Mouse (Mus musculus) stomach, postnatal 0 days (tissue): ENCODE data around the gene Gm39566. TPM values are rescaled to one million over a fixed set of nuclear protein-coding genes. Genes with fewer than 3 reads are reported as not detected.

Experiments used
- ATAC-seq: fragments of 200-750 bp; cut with Nextera tagmentation; 2 replicates; pipeline ENCODE4 v1.8.0; 2017; ENCODE audit not compliant: low FRiP score, low TSS enrichment
- DNase-seq: peaks from one replicate; pipeline ENCODE4 v3.0.0-alpha.2; 2016; ENCODE audit warnings: low spot score
- H3K27ac ChIP-seq: fragments of 300-500 bp; sonication (generic); replicated peaks from 2 replicates; pipeline ENCODE4 v1.5.1; 2014; ENCODE audit warnings: mild to moderate bottlenecking, control low read depth
- H3K27me3 ChIP-seq: fragments of 300-500 bp; sonication (generic); 2 replicates; pipeline ENCODE4 v1.6.1; 2014; ENCODE audit warnings: low read length; ENCODE audit not compliant: control insufficient read depth, insufficient read depth
- H3K36me3 ChIP-seq: fragments of 300-500 bp; sonication (generic); 2 replicates; pipeline ENCODE4 v1.6.1; 2014; ENCODE audit warnings: low read length, mixed read lengths; ENCODE audit not compliant: control insufficient read depth, insufficient read depth
- H3K4me1 ChIP-seq: fragments of 300-500 bp; sonication (generic); replicated peaks from 2 replicates; pipeline ENCODE4 v1.6.1; 2014; ENCODE audit warnings: antibody characterized with exemption; ENCODE audit not compliant: control insufficient read depth, insufficient read depth
- H3K4me2 ChIP-seq: fragments of 300-500 bp; sonication (generic); replicated peaks from 2 replicates; pipeline ENCODE4 v1.6.1; 2014; ENCODE audit warnings: low read depth, mild to moderate bottlenecking, control low read depth, moderate library complexity
- H3K4me3 ChIP-seq: fragments of 300-500 bp; sonication (generic); 2 replicates; pipeline ENCODE4 v1.5.1; 2014; ENCODE audit warnings: low read depth, low read length, control low read depth
- H3K9ac ChIP-seq: fragments of 300-500 bp; sonication (generic); 2 replicates; pipeline ENCODE4 v1.6.1; 2014; ENCODE audit warnings: mild to moderate bottlenecking, low read length, control low read depth, mixed read lengths
- H3K9me3 ChIP-seq: fragments of 300-500 bp; sonication (generic); 2 replicates; pipeline ENCODE4 v1.6.1; 2016; ENCODE audit warnings: low read length; ENCODE audit not compliant: control insufficient read depth
- CTCF ChIP-seq: IDR thresholded peaks from 2 replicates; pipeline ENCODE4 v1.5.1; 2016; ENCODE audit warnings: antibody characterized with exemption, low read depth, mild to moderate bottlenecking, moderate library complexity
- EP300 ChIP-seq: optimal IDR thresholded peaks from 2 replicates; pipeline ENCODE3; 2016; ENCODE audit warnings: antibody characterized with exemption
- WGBS: fragments of 180-500 bp; shearing (Covaris S2); extraction: QIAGEN DNeasy Blood & Tissue Kit; methylation state at CpG from one replicate; pipeline ENCODE4 v1.1.7; 2014; 5-methylcytosine and 5-hydroxymethylcytosine counted together
- polyA plus RNA-seq: library from polyadenylated mRNA; unstranded; fragments of >200 nt; fragmentation: Nextera tagmentation; extraction: Ambion mirVana; gene quantifications from 2 replicates; pipeline ENCODE4 v1.2.1, GENCODE M21; 2015

Gm39566 gene
- polyA plus RNA-seq, 1 experiment from 2014 or later = not detected

DNA sequence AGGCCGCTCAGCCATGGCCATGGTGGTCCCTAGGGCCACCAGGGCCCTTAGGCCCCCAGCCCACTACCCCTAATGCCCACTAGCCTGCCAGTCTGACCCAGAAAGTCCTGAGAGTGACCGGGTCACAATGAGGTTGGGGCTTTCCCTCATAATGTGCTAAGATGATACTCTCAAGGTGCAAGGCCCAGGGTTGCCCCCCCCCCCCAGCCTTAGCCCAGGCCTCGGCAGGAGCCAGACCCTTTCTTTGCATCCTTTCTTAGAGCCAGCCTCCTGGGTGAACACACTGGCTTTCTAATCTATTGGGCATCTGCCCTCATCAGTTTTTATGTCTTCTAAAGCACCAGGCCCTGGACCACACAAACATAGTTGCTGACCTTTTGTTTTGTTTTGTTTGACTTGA, 7.0 kb upstream of the Gm39566 start, which contains the start of gene Spem1:
Gene Spem1, minus strand, starts transcription at position 101 of the 400 bp plus-strand sequence.
- no peak within 1 kb of the TSS for H3K4me3 ChIP-seq
- no peak within 1 kb of the TSS for H3K27ac ChIP-seq
- no peaks in the 10 kb centered on the region for H3K9me3 ChIP-seq
- H3K36me3 ChIP-seq = no peaks in the 10 kb centered on the region
- H3K4me1 ChIP-seq = no peaks in the 10 kb centered on the region
- TF ChIP-seq CTCF = no peak
- TF ChIP-seq EP300 = no peak
- ATAC-seq = no peak
- H3K9ac ChIP-seq = no peak within 1 kb of the TSS
- H3K4me2 ChIP-seq = no peak within 1 kb of the TSS
- no peak for DNase-seq
- H3K27me3 ChIP-seq = no peaks in the 10 kb centered on the region
- whole genome bisulfite sequencing = 93% methylated on average over 3 of the region's 3 CpGs

DNA sequence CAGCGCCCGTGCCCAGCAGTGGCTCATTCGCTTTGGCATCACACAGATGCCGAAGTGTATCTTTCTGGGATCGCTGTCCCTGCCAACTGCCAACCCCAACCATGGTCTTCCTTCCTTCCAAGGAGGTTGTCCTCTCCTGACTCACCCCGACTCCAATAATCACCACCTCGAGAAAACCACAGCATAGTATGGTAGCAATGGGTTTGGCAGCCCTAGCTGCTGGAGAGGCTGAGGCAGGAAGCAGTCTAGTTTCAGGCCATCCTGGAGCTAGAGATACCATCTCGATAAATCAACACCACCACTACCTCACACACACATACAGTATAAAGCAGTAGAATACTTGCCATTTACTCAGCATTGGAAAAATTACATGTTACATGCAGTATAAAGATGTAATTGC, 3.8 kb upstream of the Gm39566 start:
- Histone ChIP-seq H3K36me3 (no peaks in the 10 kb centered on the region), H3K4me1 (no peaks in the 10 kb centered on the region), H3K9me3 (no peaks in the 10 kb centered on the region), H3K27me3 (no peaks in the 10 kb centered on the region), H3K27ac (no peak overlapping the region), H3K4me2 (no peak overlapping the region), H3K4me3 (no peak overlapping the region), H3K9ac (no peak overlapping the region)
- DNase-seq = no peak
- ATAC-seq = no peak
- TF ChIP-seq EP300 = no peak
- no peak for TF ChIP-seq CTCF
- 92% methylated on average over 8 of the region's 8 CpGs for WGBS

DNA sequence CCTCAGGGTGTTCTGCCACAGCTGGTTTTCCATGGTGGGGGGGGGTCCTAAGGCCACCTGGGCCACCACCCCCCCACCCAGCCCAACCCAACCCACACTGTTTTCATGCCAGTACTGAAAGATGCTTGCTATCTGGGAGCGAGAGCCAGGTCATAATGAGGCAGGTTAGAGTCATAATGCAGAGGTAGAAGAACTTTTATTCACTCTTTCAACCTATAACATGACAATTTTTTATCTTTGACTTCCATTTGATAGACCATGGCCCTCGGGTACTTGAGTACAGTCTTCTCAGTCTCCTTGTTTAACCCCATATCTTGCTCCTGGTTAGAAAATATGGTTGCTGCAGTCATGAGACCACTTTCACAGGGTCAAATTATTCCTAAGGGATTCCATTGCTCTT, 3.3 kb upstream of the Gm39566 start, which contains the start of gene Spem2:
Gene Spem2, minus strand, starts transcription at position 101 of the 400 bp plus-strand sequence.
- TF ChIP-seq CTCF (no peak), EP300 (no peak)
- WGBS = 85% methylated on average over 2 of the region's 2 CpGs
- Histone ChIP-seq H3K36me3 (no peaks in the 10 kb centered on the region), H3K9me3 (no peaks in the 10 kb centered on the region), H3K27ac (no peak within 1 kb of the TSS), H3K27me3 (no peaks in the 10 kb centered on the region), H3K4me1 (no peaks in the 10 kb centered on the region), H3K4me2 (no peak within 1 kb of the TSS), H3K4me3 (no peak within 1 kb of the TSS), H3K9ac (no peak within 1 kb of the TSS)
- no peak for ATAC-seq
- no peak for DNase-seq

DNA sequence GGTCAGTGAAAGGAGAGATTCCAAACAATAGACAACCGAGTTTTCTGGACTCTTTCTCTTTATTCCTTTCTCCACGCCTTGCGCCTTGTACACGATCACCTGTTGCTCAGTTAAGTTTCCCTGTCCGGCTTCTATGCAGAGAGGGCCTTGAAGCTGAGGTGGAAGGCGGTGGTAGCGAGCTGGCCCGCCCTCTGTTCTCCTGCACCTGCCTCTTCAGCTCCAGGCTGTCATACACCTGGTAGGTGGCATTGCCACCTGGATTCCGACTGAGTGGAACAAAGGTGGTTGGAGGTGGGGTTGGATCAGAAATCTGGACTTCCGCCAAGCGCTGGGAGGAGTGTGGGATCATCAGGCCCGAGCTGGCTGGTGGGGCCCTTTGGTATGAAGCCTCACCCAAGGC, 1.4 kb upstream of the Gm39566 start:
- H3K27ac ChIP-seq = no peak overlapping the region
- WGBS = 81% methylated on average over 12 of the region's 12 CpGs
- H3K9me3 ChIP-seq = no peaks in the 10 kb centered on the region
- no peaks in the 10 kb centered on the region for H3K27me3 ChIP-seq
- no peaks in the 10 kb centered on the region for H3K36me3 ChIP-seq
- ATAC-seq = peak; percentile 38; the same call in 1 of the 2 replicates
- H3K9ac ChIP-seq = no peak overlapping the region
- no peaks in the 10 kb centered on the region for H3K4me1 ChIP-seq
- no peak for DNase-seq
- no peak overlapping the region for H3K4me3 ChIP-seq
- no peak for TF ChIP-seq EP300
- no peak for TF ChIP-seq CTCF
- H3K4me2 ChIP-seq = no peak overlapping the region

DNA sequence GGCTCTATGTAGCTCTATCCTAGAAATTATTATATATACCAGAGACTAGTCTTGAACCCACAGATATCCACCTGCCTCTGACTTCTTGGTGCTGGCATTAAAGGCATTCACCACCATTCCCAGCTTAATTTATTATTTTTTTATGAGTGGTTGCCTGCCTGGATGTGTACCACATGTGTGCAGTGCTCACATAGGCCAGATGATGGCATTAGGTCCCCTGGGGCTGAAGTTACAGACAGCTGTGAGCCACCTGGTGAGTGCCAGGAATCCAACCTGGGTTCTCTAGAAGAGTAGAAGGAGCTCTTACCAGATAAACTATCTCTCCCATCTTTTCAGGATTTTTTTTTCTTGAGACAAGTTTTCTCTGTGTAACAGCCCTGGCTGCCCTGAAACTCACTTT, 4.8 kb downstream of the Gm39566 start:
- TF ChIP-seq CTCF = 0 out of 2 replicates have a peak, but pooled peaks have one; percentile 9
- TF ChIP-seq EP300 = no peak
- no peaks in the 10 kb centered on the region for H3K27me3 ChIP-seq
- H3K4me1 ChIP-seq = no peaks in the 10 kb centered on the region
- H3K4me3 ChIP-seq = no peak overlapping the region
- H3K9me3 ChIP-seq = no peaks in the 10 kb centered on the region
- no peak for ATAC-seq
- H3K36me3 ChIP-seq = no peaks in the 10 kb centered on the region
- H3K27ac ChIP-seq = no peak overlapping the region
- H3K4me2 ChIP-seq = no peak overlapping the region
- no peak for DNase-seq
- H3K9ac ChIP-seq = no peak overlapping the region

DNA sequence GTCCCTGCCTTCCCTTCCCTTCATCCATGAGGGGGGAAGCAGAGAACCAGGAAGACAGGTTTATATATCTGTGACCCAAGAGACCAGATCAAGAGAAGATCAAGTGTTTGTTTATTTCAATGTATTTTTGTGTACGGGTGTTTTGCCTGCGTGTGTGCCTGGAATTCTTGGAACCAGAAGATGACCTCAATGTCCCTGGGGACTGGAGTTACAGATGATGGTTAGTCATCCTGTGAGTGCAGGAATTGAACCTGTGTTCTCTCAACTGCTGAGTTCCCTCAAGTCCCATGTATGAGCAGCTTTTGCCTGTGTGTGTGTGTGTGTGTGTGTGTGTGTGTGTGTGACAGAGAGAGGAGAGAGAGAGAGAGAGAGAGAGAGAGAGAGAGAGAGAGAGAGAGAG, 7.5 kb downstream of the Gm39566 start:
- 65% methylated on average over 2 of the region's 2 CpGs for WGBS
- Histone ChIP-seq H3K27ac (no peak overlapping the region), H3K9ac (no peak overlapping the region), H3K4me1 (no peaks in the 10 kb centered on the region), H3K4me2 (no peak overlapping the region), H3K36me3 (no peaks in the 10 kb centered on the region), H3K27me3 (no peaks in the 10 kb centered on the region), H3K9me3 (no peaks in the 10 kb centered on the region), H3K4me3 (no peak overlapping the region)
- TF ChIP-seq EP300 = no peak
- no peak for TF ChIP-seq CTCF
- DNase-seq = no peak
- ATAC-seq = no peak
